Mouse (Mus musculus): Measurements from ENCODE around the gene Tars2. TPM values are rescaled to one million over a fixed set of nuclear protein-coding genes. Genes with fewer than 3 reads are reported as not detected.

Gene Tars2
- polyA plus RNA-seq (2014; fragmentation: Illumina TruSeq; extraction: RNeasy Lipid Tissue Mini Kit (QIAGEN cat#74804)), result 10.5 TPM

DNA sequence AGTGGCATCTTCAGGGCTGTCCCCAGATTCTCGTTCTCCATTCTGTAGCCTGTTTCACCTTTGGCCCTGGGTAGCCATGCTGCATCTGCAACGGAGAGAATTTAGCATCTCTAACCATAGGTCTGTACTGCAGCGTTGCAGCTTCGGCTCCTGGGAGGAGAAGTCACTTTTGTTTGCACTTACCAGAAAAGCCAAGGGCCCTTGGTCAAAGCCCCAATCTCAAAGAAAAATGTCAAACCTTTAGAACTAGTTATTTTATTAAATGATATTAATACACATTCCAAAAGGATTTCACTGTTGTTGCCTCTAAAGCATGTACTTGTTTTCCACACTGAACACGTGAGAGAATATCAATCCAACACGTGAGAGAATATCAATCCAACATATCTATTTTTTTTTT, at the start of gene Tars2:
Tars2 (minus strand) TSS at position 101 of the 400 bp plus-strand sequence.

DNA sequence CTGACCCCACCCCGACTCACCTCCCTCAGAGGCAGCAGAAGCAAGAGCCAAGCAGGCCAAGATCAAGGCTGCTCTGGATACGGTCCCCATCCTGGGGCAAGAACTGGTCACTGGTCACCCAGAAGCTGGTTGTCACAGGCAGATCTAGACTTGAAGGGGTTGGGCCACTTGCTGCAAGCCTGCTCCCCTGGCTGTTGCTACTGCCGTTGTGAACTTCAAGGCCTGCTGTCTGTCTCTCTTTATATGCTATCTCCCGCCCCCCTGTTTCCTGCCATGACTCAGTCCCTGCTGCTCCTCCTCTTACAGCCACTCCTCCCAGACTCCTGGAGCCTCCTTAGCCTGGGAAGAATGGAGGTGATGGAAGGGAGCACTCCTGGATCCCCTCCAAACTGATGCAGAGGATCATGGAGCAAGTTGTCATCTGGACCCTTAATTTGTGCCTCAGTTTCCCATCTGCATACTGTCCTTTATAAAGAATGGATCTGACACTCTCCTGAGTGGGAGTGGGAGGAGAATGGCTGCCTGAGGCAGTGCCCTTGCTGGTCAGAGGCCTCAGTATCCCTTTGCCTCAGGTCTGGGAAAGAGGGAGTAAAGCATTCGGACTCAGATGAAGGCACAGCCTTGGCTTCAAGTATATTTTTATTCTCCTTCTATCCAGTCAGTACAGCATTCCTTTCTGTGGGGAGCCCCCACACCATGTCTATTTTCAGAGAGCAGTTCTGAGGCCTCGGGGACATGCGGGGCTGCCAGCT, 20.5 kb downstream of the Tars2 start, which contains the start of gene Ecm1:
Ecm1 (minus strand) TSS at position 217 of the 752 bp plus-strand sequence.

Other genes with a start within 250 kb of the Tars2 start
- gene Ctss, start 233.4 kb downstream of the Tars2 start, polyA plus RNA-seq (2014; fragmentation: Illumina TruSeq; extraction: RNeasy Lipid Tissue Mini Kit (QIAGEN cat#74804)), result 290 TPM
- gene Hormad1, start 200.5 kb downstream of the Tars2 start, polyA plus RNA-seq (2014; fragmentation: Illumina TruSeq; extraction: RNeasy Lipid Tissue Mini Kit (QIAGEN cat#74804)), result not detected
- 138 TPM for gene Golph3l, start 171.3 kb downstream of the Tars2 start, polyA plus RNA-seq (2014; fragmentation: Illumina TruSeq; extraction: RNeasy Lipid Tissue Mini Kit (QIAGEN cat#74804))
- 38.7 TPM for gene Ensa, start 135.2 kb downstream of the Tars2 start, polyA plus RNA-seq (2014; fragmentation: Illumina TruSeq; extraction: RNeasy Lipid Tissue Mini Kit (QIAGEN cat#74804))
- gene Mcl1, start 101.4 kb downstream of the Tars2 start, polyA plus RNA-seq (2014; fragmentation: Illumina TruSeq; extraction: RNeasy Lipid Tissue Mini Kit (QIAGEN cat#74804)), result 288 TPM
- 0.51 TPM for gene Adamtsl4, start 72.3 kb downstream of the Tars2 start, polyA plus RNA-seq (2014; fragmentation: Illumina TruSeq; extraction: RNeasy Lipid Tissue Mini Kit (QIAGEN cat#74804))
- 5.2 TPM for gene Ecm1, start 20.6 kb downstream of the Tars2 start, polyA plus RNA-seq (2014; fragmentation: Illumina TruSeq; extraction: RNeasy Lipid Tissue Mini Kit (QIAGEN cat#74804))
- gene Rprd2, start 58.7 kb upstream of the Tars2 start, polyA plus RNA-seq (2014; fragmentation: Illumina TruSeq; extraction: RNeasy Lipid Tissue Mini Kit (QIAGEN cat#74804)), result 90.5 TPM
- gene Prpf3, start 95.7 kb upstream of the Tars2 start, polyA plus RNA-seq (2014; fragmentation: Illumina TruSeq; extraction: RNeasy Lipid Tissue Mini Kit (QIAGEN cat#74804)), result 31.2 TPM
- 10.7 TPM for gene Mrps21, start 111.3 kb upstream of the Tars2 start, polyA plus RNA-seq (2014; fragmentation: Illumina TruSeq; extraction: RNeasy Lipid Tissue Mini Kit (QIAGEN cat#74804))
- gene Ciart, start 122.0 kb upstream of the Tars2 start, polyA plus RNA-seq (2014; fragmentation: Illumina TruSeq; extraction: RNeasy Lipid Tissue Mini Kit (QIAGEN cat#74804)), result 2.7 TPM
- gene BC028528, start 131.8 kb upstream of the Tars2 start, polyA plus RNA-seq (2014; fragmentation: Illumina TruSeq; extraction: RNeasy Lipid Tissue Mini Kit (QIAGEN cat#74804)), result 70.0 TPM
- 29.7 TPM for gene Aph1a, start 133.8 kb upstream of the Tars2 start, polyA plus RNA-seq (2014; fragmentation: Illumina TruSeq; extraction: RNeasy Lipid Tissue Mini Kit (QIAGEN cat#74804))
- gene Car14, start 144.5 kb upstream of the Tars2 start, polyA plus RNA-seq (2014; fragmentation: Illumina TruSeq; extraction: RNeasy Lipid Tissue Mini Kit (QIAGEN cat#74804)), result 157 TPM
- 276 TPM for gene Anp32e, start 169.0 kb upstream of the Tars2 start, polyA plus RNA-seq (2014; fragmentation: Illumina TruSeq; extraction: RNeasy Lipid Tissue Mini Kit (QIAGEN cat#74804))
- gene Plekho1, start 235.8 kb upstream of the Tars2 start, polyA plus RNA-seq (2014; fragmentation: Illumina TruSeq; extraction: RNeasy Lipid Tissue Mini Kit (QIAGEN cat#74804)), result 12.5 TPM